Mouse (Mus musculus) left cerebral cortex, postnatal 4 days (tissue): ENCODE results near the gene Txndc5. TPM values are rescaled to one million over a fixed set of nuclear protein-coding genes. Genes with fewer than 3 reads are reported as not detected.

Experiments used
- DNase-seq: peaks from one replicate; pipeline ENCODE4 v3.0.0-alpha.2; 2022
- intact Hi-C: fragments of 180-260 bp; cut with DNase I; formaldehyde crosslinking; loops from one replicate; pipeline ENCODE4 v1.15.1; 2025
- total RNA-seq, 2 experiments: library from RNA; stranded (reverse); gene quantifications; 2 replicates each; pipeline ENCODE4 v1.2.3; 2021

Txndc5 gene
- total RNA-seq, 2 experiments from 2014 or later = 45.6 to 45.8 TPM

DNA sequence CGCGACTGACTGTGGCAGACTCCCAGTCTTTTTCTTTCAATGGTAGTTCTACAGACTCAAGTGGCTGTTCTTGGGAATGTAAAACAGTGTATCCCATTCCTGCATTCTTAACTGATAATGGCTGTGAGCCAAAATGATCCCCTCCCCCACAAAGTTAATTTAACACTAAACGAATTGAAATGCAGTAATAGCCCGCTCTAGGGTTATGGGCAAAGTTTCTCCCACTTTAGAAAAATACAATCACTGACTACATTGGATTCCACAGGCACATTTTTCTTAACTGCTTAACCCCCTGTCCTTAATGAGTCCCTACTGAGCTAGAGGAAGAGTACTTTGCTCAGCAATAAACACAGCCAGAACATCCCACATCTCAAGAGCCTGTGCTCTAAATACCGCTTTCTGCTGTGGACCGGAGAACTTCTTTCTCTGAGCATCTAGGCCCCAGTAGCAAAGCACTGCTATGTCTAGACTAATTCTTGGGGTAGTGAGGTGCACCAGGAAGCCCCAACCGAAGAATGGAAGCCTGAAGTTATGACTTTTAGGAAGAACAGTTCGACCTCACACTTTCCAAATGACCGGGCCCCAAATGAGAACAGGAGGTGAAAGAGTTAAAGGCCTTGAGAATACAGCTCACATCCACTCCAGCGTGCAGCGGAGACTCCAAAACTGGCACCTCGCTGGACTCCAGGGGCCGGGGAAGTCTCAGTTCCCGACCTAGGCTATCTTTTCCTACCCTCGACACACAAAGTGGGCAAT is 1.4 kb downstream of the Txndc5 start:
- no peak for DNase-seq
- intact Hi-C loops = no loop called here

DNA sequence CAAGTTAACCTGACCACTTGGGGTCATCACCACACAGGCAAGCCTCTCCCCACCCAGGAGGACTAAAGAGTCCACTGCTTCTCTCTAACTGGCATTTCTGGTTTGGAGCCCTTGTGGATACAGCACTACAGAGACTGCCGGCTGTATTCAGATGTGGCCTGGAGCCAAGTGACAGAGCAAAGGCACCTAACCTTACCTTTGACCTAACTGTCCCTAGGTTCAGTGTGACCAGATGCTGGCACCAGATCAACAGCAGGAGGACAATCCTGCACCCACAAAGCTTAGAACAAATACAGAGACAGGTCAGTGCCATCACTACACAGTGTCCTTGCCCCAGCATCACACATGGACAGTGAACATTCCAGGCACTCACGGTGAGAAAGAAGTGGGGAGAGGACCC is 2.5 kb downstream of the Txndc5 start:
- DNase-seq = no peak
- intact Hi-C loops = no loop called here

DNA sequence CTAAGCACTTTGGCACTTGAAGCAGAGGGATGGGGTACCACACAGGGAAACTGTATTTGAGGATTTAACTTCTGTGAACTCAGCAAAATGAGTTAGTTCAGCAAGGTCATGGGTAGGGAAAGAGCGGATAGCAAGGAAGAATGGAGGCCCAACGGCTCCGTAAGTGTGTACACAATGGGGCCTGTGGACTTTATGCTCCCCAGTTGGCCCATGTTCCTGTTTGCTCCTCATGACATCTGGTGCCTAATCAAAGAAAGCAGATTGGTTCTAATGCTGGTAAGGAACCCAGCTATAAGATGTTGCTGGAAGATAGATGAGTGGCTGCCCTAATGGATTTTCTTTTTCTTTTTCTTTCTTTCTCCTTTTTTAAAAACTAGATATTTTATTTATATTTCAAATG is 3.4 kb downstream of the Txndc5 start:
- intact Hi-C loops = no loop called here
- DNase-seq = no peak

DNA sequence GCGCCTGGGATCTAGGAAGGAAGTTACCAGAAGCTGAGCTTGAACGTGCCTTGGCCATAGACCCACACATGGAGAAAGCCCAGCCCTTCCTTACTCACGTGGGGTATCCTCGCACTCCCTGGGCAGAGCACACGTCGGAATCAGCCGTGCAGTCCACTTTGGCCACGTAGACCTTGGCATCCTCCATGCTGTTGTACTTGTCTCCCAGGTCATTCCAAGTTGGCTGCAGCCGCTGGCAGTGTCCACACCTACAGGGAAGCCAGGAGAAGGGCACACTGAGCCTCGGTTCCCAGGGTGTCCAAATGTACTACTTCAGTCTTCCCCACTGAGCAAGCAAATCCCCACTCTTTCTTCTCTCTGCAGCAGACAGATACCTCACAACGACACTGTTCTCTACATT is 5.4 kb downstream of the Txndc5 start:
- DNase-seq = no peak
- intact Hi-C loops = no loop called here

DNA sequence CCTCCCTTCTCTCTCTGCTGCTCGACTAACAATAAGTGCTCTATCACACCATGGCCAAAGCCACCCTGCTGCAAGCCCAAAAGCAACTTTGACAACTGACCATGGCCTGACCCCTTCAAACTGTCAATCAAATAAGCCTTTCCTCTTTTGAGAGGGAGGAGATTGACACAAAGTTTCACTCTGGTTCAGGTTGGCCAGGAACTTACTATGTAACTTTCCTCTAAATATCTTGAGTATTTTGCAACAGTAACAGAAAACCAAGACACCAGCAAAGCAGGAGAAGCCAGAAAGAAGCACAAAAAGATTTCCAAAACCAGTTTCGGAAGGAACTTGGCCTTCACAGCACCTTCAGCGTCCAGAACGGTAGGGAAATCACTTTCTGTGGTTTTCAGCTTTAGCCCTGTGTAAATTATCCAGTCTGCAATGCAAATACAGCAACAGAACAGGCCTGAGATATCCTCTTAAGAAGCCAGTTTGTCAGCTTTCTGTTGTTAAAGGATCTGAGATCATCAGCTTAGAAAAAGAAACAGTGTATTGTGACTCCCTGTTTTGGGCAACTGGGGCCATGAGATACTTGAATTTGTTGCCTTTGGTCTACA is 6.5 kb downstream of the Txndc5 start:
- DNase-seq = no peak
- intact Hi-C loops = no loop called here

DNA sequence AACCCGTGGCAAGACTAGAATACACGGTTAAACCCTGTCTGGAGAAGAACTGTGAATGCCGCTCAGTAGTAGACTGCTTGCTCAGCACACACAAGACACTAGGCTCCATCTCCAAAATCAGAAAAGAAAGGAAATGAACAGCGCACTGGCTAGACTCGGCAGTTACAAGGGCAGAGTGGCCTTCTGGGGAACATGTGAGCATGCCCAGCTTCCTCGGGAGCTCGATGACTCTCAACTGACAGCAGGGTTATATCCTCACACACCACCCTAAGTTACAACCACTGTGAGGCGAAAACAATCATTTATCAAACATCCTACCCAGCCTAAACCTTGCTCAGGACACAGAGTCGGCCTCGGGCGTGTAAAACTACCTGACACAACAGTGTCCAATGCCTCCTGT is 8.3 kb downstream of the Txndc5 start:
- no peak for DNase-seq
- intact Hi-C loops = no loop called here

DNA sequence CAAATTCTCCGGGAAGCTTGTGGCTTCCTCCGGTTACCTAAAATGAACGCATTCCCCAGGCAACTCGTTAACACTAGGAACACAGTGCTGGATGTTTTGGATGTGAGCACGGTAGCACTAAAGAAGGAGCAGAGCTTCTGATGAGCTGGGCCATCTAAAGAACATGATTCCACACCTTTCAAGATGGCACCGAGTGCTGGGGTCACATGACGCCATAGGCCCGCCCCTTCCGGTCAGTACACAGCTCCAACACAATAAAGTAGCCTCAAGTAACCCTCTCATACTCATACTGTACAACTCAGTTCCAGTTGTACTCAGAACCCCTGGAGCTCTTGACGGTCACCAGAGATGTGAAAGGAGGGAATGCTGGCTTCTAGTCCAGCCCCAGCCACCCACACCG is 12.0 kb downstream of the Txndc5 start:
- no peak for DNase-seq
- intact Hi-C loops = no loop called here

DNA sequence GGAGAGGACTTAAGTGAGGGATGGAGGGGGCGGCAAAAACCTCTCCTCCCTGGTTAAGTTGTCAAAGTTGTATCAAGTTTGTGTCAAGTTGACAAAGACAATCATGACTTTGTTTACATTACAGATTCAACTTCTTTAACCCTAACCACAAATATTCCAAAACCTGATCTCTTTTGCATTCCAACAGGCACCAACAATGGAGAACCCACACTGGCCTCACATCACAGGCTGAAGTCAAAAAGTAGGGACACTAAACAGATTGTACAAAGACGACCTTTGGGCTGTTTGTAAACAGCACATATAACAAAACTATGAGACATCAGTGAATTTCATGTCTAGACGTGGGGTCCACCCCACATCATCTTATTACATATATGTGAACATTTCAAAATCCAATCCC is 12.8 kb downstream of the Txndc5 start:
- intact Hi-C loops = no loop called here
- DNase-seq = no peak

DNA sequence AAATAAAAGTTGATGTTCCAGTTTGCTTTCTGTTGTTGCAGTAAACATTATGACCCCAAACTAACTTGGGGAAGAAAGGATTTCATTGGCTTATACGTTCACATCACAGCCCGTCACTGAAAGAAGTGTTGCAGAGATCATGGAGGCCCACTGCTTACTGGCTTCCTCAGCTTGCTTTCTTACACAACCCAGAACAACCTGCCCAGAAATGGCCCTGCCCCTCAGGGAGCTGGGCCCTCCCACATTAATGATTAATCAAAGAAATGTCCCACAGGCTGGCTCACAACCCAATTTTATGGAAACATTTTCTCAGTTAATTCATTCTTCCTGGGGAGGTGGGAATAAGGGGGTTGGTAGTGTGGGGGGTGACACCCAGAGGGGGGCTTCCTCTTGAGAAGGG is 13.2 kb downstream of the Txndc5 start:
- no peak for DNase-seq
- intact Hi-C loops = no loop called here

DNA sequence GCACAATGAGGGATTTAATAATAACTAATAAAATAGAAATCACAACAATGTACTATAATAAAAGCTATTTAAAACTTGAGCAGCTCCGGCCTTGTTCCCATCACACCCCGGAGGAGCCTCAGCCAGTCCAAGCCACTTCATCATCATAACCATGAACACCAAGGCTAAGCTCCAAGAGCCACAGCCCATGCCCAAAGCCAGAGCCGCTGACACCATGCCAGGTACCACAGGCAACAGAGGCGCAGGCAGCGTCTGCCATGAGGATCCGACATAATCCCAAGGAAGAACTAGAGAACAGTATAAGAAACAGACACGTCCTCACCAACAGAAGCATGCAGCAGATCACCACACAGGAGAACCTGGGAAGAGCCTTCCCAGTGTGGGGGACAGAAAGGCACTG is 14.7 kb downstream of the Txndc5 start:
- intact Hi-C loops = no loop called here
- DNase-seq = no peak

DNA sequence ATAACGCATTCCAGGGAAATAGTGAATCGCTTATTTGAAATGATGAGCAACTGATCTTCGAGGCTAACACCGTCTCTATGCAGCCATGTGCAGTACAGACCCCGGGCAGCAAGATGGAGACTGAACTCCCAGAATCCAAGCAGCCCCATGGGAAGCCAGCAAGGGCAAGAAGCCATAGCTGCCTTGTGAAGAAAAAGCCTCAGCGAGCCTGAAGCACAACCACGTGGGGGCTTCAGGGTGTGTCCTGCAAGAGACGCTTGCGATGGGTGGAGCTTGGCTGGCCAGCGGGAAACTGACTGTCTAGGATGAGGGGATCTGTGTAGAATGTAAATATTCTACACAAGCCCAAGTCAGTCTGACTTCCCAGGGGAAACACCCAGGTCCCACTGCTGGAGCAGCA is 16.6 kb downstream of the Txndc5 start:
- peak; percentile 34 for DNase-seq
- intact Hi-C loops = no loop called here

DNA sequence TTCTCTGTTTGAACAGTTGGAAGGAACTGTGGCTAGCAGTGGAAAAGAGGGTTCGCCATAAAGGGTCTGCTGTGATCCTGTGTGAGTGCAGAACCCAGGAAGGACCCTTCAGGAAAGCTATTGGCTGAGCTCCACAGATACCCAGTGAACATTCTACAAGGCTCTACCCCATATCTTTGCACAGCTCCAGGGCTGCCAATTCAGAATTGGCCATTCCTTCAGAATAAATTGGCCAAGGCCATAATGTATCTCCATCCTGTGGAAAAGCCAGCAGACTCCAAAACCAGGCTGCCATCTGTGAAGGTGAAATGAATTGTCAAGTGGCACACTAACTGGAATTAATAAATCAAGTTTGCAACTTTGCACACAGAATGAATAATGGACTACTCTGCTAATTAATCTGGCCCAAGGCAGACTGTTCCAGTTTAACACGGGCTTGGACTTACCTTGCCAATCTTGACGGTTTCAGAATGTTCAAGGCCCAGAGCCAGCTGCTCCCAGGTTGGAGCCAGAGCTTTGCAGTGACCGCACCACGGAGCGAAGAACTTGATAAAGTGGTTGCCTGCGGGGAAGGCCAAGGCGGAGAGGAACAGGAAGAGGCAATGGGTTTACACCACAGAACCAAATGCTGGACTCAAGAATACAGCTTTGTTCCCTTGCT is 18.8 kb downstream of the Txndc5 start:
- DNase-seq = no peak
- intact Hi-C loops = no loop called here

DNA sequence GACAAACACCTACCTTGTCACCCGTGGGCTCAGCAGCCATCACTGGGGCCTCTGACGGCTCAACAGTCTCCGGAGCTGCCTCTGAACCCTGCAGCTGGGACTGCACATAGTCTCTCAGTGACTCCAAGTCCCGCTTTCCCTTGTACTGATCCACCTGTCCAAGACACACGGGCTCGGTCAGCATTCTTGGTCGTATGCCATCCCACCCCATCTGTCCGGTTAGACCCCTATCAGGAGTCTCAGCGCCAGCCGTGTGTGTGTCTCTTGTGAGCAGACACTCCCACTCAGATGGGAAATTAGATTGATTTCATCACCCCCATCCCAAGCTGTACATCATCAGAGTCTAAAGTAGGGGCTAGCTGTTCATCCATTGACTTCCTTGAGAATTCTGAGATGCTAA is 21.7 kb downstream of the Txndc5 start:
- intact Hi-C loops = no loop called here
- no peak for DNase-seq

DNA sequence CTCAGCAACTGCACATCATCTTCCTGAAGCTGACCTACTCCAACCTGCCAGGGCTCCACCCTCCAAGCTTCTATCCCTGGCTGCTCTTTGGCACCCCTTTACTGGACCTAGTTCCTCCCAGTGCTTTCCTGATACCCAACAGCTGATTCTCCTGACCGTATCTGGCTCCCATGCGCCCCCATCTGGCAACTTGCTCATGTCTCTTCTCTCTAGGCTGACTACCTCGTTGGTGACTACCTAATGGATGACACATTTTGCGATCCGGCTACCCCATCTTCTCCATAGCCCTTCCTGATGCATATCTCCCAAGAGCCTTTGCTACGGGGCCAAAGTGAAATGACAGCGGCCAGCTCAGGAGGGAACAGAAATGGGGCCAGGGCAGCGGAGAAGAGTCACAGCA is 22.3 kb downstream of the Txndc5 start:
- intact Hi-C loops = no loop called here
- peak; percentile 47 for DNase-seq

DNA sequence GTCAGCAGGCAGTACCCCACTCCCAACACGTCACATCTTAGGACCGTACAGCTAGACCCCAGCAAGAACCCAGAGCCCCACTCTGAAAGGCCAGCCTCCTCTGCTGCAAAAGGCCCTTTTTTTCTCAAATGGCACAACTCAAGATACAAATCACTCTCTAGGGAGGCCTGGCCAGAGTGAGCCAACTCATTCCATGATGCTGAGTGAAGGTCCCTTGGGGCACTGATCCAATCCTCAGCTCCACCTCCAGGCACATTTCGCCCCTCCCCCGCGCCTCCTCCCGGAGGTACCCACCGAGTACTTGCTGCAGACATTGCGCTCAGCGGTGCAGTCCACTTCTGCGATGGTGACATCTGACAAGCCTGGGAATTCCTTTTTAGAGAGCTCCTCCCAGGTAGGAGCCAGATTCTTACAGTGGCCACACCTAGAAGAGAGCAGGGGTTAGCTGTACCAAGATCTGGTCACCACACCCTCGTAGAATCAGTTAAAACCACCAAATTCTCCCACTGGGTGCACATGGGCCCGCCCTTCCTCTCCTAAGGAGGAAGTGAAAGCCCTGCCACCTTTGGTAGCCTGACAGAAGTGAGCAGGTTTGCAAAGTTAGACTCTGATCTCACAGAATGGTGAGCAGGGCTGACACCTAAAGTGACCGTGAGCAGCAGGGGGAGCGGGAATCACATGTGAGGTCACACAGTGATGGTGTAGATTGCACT is 25.3 kb downstream of the Txndc5 start:
- intact Hi-C loops = no loop called here
- no peak for DNase-seq

DNA sequence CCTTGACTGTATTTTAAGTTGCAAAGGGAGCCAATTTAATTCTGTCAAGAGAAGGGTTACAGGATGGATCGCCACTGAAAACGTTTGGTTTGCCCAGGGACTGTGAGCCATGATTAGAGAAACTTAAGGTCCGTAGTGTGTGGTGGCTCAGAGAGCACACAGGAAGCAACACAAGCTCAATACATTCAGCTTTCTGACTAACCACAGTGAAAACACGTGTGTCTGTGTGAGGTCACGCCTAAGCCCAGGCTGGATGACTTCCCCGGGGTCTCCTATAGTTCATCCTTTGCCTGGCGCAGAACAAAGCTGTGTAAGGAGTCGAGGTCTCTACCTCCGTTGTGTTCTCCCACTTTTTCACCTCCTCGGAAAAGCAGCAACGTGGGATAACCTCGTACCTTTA is 27.3 kb downstream of the Txndc5 start:
- DNase-seq = no peak
- intact Hi-C loops = no loop called here

DNA sequence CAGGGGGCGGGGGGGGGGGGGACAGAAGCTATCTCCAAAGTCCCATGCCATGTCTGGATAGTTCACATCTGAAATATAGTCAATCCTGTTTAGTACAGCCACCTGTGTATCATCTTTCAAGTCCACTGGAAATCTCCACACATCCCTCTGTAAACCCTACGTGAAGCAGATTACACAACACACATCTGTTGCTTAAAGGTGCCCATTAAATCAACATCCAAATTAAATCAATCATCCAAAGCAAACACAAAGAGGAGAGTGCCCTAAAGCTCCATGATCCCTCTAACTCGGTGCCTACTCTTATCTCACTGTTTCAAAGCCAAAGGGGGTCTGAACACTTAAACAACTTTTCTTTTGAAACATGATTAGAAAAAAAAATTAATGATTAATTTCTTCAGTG is 31.9 kb downstream of the Txndc5 start:
- DNase-seq = no peak
- intact Hi-C loops = no loop called here

DNA sequence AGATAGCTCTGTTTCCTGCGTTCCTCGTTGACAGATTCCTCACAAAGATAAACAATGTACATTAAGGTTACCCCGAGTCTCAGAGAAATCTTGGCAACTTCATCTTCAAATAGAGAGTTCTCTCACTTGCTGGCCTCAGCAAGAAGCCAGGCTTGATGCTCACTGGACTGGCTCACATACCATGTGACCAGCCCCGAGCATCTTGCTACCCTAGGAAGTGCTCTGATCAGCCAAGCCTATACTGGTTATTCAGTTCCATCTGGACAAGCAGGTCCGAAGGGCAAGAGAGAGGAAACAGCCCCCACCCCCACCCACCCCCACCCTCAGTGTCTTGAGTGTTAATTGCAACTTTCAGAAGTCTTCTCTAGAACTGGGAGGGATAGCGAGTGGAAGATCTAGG is 41.9 kb downstream of the Txndc5 start:
- intact Hi-C loops = no loop called here
- no peak for DNase-seq

DNA sequence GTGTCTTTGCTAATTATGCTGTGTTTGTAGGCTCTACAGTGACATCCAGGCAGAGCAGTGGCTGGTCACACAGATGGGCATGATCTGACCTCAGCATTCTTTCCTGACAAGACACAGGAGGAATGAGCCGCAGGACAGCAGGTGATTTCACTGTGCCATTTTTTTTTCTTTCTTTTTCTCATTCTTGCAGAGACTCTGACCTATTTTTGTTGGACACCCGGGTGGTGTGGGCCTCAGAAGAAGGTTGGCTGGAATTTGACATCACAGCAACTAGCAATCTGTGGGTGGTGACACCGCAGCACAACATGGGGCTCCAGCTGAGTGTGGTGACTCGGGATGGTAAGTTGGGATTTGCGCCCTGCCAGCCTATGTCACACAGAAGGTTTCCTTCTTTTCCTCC is 43.9 kb downstream of the Txndc5 start:
- intact Hi-C loops = no loop called here

DNA sequence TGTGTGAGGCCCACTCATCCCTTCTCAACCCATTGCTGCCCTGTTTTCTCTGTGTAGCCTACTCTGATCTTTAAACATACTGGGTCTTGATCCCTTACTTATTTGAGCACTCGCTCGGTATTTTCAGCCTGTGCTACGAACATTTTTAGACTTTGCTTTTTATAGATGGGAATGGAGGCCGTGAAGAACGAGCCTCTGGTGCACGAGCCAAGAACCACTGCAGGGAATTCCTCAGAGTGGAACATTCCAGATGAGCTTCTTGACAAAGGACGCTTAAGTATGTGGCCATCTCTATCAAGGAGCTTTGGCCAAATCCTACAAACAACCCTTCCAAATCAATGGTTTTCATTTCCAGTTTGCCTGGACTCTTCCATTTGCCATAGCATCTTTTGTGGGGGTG is 47.6 kb downstream of the Txndc5 start:
- DNase-seq = no peak
- intact Hi-C loops = no loop called here

More for the DNA sequence above, 43.9 kb downstream of the Txndc5 start:
- DNase-seq = no peak

DNA sequence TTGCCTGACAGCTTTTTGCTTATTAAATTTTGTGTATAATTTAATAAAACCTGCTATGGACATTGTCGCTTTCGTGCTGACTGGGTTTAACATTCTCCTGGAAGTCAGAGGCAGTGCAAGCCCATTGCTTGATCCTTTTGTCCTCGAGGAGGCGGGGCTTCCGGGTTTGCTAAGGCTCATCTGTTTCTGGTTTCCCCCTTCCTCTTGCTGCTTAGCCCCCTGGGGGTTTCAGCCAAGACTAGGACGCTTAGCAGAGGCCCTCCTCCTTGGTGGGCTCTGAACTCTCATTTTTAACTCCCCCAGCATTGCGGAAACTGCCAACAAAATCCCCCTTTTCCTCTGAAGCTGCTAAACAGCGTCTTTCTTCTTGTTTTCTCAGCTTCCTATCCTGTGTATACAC is 51.7 kb downstream of the Txndc5 start:
- DNase-seq = no peak
- intact Hi-C loops = no loop called here

DNA sequence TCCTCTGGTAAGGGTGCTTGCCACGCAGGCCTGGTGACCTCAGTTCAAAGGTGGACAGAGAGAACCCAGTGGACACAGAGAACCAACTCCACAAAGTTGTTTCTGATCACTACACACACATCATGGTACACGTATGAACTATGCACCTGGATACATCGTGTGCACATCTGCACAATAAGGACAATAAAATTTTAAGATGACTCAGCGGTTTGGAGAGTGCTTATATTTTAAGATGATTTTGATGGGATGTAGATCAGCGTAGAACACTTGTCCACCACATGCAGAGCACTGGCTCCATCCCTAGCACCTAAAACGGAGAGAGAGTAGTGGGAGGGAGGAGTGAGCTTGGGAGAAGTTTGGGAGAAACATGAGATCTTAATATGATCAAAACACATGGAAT is 55.1 kb downstream of the Txndc5 start:
- DNase-seq = no peak
- intact Hi-C loops = no loop called here
